Mouse (Mus musculus) cerebellum, postnatal 25 days (tissue): ENCODE results near the gene BC030867.

Experiments used
- DNase-seq, 2 experiments: peaks; one replicate each; pipeline ENCODE4 v3.0.0; 2021; ENCODE audit warnings: mixed read lengths in 2 of 2

The BC030867 gene

GRCm38 (mm10) chr11:102248630-102249230 lies at the start of gene BC030867:
TSS of gene BC030867 (plus strand) at chr11:102248882.
- DNase-seq, result peak; percentile 94 to 96

GRCm38 (mm10) chr11:102199856-102200255 lies 48.8 kb upstream of the BC030867 start:
- peak in 1 of 2 experiments; percentile 7 for DNase-seq

DNA sequence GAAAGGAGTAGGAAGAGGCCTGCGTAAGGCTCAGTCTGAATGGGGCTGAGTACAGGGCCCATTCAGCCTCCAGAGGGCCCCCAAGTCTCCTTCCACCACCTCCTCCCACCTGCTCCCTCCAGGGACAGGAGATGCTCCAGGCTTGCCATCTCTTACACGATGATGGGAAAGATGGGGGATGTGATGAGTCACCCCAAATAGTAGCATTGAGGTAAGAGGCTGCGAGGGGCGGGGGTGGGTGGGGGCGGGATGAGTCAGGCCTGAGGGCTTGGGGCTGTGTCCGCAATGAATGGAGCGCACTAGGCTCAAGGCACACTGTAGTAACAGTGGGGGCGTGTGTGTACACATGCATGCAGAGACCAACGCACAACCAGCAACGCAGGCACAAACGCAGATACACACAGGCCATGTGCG lies 47.3 kb upstream of the BC030867 start:
- DNase-seq, result peak in 1 of 2 experiments; percentile 40

- DNase-seq, result no peak
Observed at GRCm38 (mm10) chr11:102206481-102206880, 42.2 kb upstream of the BC030867 start.

DNA sequence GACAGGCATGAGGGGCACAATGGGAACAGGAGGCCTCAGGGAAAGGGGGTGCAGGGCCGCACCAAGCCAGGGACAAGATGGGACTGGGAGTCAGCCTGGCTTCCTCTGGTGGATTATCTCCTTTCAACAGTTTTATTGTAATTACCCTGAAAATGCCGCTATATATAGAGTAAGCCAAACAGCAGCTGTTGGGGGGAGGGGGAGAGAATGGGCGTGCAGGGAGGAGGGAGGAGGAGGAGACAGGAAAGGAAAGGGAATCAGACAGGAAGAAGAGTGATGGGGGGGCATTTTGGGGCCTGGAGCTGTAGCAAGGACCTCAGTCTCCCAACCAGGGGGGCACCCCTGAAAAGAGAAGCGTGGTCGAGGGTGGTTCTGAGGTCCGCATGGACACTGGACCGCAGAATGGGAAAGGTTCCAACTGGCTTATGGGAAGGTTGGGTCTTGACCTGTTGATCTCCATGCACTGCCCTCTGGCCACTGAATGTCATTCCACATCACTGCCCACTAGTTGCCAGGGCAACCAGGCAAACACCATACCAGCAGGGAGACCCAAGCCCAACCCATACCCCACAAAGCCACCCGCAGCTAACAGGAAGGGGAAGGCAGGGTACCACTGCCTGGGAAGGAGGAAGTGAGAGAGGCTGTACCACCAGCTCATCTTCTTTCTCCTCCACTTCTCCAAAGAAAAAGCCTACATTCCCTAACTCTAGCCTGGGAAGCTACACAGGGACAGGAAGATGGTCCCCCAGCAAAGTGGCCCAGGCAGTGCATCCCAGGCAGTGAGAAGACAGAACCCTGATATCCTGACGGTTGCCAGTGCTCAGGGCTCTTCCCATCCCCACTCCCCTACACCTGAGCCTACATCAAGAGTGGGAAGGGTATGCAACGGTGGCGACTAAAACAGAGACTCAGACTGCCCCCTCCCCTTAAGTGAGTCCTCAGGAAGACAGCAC lies 40.6 kb upstream of the BC030867 start:
- DNase-seq, result peak in 1 of 2 experiments; percentile 25

DNA sequence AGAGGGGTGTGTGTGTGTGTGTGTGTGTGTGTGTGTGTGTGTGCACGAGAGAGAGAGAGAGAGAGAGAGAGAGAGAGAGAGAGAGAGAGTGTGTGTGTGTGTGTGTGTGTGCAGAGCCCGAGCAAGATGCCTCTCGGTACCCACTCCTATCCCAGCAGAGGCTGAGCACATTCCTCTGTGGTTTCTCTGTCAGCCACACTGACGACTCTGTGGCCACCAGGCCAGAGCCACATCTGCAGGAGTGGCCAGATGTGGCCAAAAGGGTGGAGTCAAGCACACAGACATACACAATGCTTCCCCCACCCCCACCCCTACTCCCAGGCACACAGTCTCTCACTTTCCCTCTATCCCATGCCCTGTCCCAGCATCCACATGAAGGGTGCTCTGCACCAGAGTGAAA lies 39.8 kb upstream of the BC030867 start:
- DNase-seq, result no peak

DNA sequence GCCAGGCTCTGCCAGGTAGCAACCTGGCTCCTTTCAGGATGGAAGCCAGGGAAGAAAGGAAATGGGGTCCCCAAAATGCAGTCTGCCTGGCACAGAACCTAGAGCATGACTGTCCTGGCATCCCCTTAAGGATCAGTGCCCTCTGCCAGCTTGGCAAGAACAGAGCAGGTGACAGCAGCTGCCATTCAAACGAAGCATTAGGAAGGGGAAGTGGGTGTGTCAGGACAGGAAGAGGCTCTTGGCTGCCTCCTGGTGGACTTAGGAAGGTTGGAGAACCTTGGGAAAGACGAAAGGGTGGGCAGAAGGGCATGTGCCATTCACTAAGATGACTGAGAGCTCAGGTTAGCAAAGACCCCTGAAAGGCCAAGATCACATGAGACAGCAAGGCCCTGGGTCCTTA lies 38.9 kb upstream of the BC030867 start:
- DNase-seq, result peak; percentile 79 to 83

GRCm38 (mm10) chr11:102210185-102210584 lies 38.5 kb upstream of the BC030867 start:
- peak in 1 of 2 experiments; percentile 26 for DNase-seq

DNA sequence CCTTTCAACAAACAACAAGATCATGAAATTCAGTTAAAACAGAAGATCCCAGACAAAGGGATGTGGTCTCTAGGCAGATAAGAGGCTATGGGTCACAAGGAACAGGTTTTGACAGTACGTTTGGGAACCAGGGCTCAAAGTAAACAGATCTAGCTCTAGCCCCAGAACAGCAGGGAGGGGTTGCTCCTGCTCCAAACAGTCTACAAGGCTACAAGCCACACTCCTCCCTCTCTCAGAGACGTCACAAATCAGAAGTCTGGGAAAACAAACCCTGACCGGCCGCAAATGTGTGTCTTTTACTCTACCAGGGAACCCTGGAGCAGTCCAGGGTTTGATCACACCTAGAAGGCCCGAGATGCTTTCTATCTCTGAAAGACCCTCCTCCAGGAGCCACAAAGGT lies 37.7 kb upstream of the BC030867 start:
- no peak for DNase-seq

DNA sequence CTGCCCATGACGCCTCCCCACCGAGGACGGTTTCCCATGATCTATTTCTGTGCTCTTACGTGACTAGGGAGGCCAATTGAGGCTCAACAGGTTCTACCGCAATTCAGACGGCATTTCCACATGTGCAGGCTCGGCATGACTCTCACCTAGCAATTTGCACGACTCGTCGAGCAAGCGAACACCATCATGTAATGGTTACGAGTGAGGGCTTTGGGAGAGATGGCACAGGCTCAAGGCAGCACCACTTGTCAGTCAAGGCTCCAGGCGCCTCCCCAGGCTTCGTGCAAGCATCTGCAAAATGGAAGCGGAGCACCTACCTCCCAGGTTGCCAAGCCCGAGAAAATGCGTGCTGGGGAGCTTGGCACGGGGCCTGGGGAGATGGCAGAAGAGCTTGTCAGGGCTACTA lies 36.7 kb upstream of the BC030867 start:
- DNase-seq, result peak in 1 of 2 experiments; percentile 64

DNA sequence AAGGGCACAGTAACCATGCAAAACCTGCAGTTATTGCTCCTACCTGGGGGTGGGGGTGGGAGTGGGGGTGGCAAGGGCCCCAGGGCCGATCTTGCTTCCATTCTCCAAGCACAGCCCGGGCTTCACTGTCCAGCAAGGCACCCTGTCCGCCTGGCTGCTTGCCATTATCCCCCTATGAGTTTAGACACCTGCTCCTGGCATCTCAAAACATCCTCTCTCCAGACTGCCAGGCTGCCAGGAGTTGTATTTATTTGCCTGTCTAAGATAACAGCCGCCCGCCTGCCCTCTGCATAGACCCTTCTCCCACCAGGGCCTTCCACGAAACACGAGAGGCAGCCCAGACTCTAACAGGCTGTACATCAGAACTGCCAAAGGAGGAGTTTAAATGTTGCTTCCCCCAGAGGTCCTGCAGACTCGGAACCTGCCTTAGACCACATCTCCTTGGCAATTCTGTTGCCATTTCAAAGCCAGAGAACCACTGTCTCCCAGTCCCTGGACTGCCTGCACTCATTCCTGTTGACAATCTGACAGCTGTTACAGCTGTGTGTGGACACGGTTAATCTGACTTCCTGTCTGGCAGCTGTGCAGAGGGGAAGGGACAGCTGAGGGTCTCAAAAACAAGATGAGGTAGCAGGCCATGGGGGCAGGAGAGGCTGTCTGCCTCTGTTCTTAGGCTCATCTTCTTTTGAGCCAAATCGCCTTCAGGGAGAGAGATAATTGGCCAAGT lies 34.1 kb upstream of the BC030867 start:
- DNase-seq, result peak; percentile 44 to 73

DNA sequence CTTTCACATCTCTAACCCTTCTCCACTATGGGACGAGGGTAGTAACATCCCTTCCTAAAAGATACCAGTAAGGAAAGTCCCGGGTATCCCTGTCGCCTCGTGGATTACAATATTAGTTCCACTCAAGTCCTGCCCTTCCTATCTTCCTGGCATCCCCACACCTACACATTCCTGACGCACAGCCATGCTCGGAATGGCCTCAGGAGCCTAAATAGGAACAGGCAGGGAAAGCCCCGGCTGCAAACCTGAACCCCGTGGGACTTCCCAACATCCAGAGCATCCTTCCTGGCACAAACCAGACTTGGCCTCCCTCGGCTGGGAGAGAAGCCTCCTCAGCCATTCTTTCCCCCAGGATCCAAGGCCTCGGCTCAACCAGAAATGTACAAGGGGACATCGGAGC lies 33.2 kb upstream of the BC030867 start:
- peak in 1 of 2 experiments; percentile 11 for DNase-seq

GRCm38 (mm10) chr11:102216056-102216885 lies 32.4 kb upstream of the BC030867 start:
- DNase-seq, result peak; percentile 46 to 71

DNA sequence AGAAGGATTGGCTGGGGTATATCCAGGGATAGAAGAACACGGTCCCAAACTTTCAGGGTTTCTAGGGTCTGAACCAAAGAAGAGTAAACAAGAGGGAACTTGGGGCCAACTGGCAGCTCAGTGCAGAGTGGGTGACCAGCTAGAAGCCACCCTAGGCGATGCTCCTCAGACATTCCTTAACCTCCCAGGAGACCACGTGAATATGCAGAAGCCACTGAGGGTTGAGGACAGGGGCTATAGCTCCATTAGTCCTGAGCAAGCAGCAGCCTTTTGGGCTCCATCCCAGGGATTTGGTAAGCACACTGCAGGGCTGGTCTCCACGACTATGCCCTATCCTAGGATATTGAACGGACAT lies 31.8 kb upstream of the BC030867 start:
- DNase-seq, result peak; percentile 31 to 47

DNA sequence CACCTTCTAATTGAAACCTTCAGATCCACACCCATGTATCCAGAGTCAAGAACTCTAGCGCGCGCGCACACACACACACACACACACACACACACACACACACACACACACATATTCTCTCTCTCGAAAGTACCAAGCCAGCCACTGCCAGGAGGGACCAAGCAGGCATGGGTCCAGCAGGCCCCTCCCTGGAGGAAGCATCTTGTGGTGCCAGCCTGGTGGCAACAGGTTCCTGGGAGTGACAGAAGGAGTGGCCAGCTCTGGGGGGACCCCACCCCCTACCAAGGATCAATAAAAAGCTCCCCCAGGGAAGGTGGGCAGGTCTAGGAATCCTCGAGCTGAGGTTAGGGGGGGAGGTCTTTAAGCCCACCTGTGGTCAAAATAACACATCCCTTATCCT lies 31.3 kb upstream of the BC030867 start:
- peak; percentile 37 to 58 for DNase-seq

DNA sequence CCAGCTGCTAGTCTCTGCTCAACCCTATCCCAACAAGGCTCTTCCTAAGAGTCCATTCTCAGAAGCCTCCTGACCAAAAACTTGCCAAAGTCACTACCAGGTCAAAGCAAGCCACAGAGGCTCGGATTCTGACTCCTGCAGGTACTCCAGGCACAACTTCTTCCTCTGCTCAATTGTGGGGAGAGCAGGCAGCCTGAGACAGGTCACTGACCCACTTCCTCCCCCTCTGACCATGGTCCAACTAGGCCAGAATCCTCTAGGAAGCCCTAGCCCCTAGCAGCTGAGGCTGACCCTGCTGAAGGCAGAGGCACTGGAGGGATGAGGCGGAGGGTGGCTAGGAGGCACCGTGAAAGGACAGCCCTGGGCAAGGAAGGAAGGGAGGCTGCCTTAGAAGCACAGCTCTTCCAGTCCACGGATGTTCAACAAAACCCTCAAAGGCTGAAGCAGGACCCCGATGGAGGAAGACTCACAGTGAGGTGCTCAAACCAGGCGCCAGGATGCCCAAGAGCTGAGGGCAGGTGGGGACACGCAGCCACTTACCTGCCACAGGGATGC lies 30.7 kb upstream of the BC030867 start:
- no peak for DNase-seq

DNA sequence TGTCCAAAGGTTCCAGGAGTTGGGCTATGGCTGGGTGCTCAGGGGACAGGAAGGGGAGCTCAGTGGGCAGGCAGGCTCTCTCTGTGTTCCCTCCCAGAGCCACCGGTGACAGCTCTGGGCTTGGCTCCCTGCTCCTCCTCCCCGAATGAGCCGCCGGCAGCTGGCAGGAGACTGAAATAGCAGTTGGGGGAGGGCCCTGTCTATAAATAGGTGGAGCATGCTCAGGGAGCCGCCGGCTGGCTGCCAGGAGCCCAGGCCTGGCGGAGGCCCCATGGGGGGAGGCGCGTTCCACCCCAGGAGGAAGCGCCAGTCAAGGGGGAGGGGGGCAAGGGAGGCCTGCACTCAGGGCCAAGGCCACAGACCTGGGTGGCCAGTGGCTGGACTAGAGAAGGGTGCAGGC lies 29.9 kb upstream of the BC030867 start:
- DNase-seq, result peak; percentile 94 to 96

- DNase-seq, result peak; percentile 61 to 74
Observed at GRCm38 (mm10) chr11:102219247-102219993, 29.3 kb upstream of the BC030867 start.

DNA sequence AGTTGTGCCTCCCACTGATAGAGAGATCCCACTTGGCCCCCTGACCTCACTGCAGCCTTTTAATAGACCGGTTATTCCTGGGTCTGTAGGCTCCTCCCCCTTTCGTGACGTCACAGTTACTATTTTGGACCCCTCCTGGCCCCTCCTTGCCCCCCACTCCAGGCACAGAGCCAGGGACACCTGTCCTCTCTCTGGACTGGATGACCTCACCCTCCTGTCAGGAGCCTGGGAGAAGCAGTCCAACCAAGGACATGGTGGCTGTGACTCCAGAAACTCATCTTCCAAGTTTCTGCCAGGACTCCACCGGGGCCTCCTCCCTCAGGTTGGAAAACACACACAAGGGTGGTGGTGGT lies 28.7 kb upstream of the BC030867 start:
- peak; percentile 50 to 73 for DNase-seq

- peak; percentile 38 to 50 for DNase-seq
Observed at GRCm38 (mm10) chr11:102220451-102220850, 28.2 kb upstream of the BC030867 start.

GRCm38 (mm10) chr11:102221243-102221953 lies 27.3 kb upstream of the BC030867 start:
- peak in 1 of 2 experiments; percentile 22 for DNase-seq
